Mouse (Mus musculus) heart, postnatal 0 days (tissue): ENCODE measurements around the gene Rbfox3.

Source experiments
- CTCF ChIP-seq: IDR thresholded peaks from 2 replicates; pipeline ENCODE4 v1.5.1; 2016; ENCODE audit warnings: antibody characterized with exemption, control low read depth, low read depth
- EP300 ChIP-seq: IDR thresholded peaks from 2 replicates; pipeline ENCODE4 v1.6.1; 2016; ENCODE audit warnings: antibody characterized with exemption, low read depth

- TF ChIP-seq CTCF (no peak), EP300 (no peak)
Observed at GRCm38 (mm10) chr11:118553001-118553400, 358.4 kb downstream of the Rbfox3 start.
